Comparison of ENCODE assay signal across 8 mouse cellular contexts in genomic region chr9:108578545-108579343, GRCm38 (mm10). TPM values are rescaled to one million over a fixed set of nuclear protein-coding genes. Genes with fewer than 3 reads are reported as not detected.
DNase-seq lines count a peak whose midpoint lies in the region; ATAC-seq lines count a peak whose summit lies in the region.

Gene Wdr6 (minus strand): TSS chr9:108578739.

- H3K36me3 ChIP-seq in hindbrain, embryonic 11.5 days (ENCODE audit: control insufficient read depth, insufficient read depth, low read length): peaks cover 4% of the 10 kb centered on the region

- peaks cover 11% of the 10 kb centered on the region; the same call in 1 of the 2 replicates for H3K4me1 ChIP-seq in hindbrain, embryonic 11.5 days (replicated peaks; ENCODE audit: control insufficient read depth, insufficient read depth, low read length)

- ATAC-seq in hindbrain, embryonic 11.5 days (ENCODE audit: low FRiP score): peak; percentile 96

- no peaks in the 10 kb centered on the region for H3K27me3 ChIP-seq in hindbrain, embryonic 11.5 days (ENCODE audit: control insufficient read depth, insufficient read depth, low read length)

- peak within 1 kb of the TSS; percentile 95 for H3K27ac ChIP-seq in hindbrain, embryonic 11.5 days (ENCODE audit: low read depth, low read length)

- H3K9me3 ChIP-seq in hindbrain, embryonic 11.5 days (ENCODE audit: control insufficient read depth, low read length): no peaks in the 10 kb centered on the region

- H3K9ac ChIP-seq in hindbrain, embryonic 11.5 days (ENCODE audit: low read depth, low read length): peak within 1 kb of the TSS; percentile 84

- H3K4me2 ChIP-seq in hindbrain, embryonic 11.5 days (replicated peaks; ENCODE audit: low read depth, low read length): peak within 1 kb of the TSS; percentile 71

- WGBS in hindbrain, embryonic 11.5 days: 5% methylated on average over 51 of the region's 51 CpGs

- peak; percentile 96 for DNase-seq in Muller cell, postnatal 12 days (ENCODE audit: inconsistent ontology term)
- peak; percentile 96 for DNase-seq in cerebellum, adult 9-11 months
- DNase-seq in frontal cortex, adult 2 months (ENCODE audit: extremely low spot score in 1 of 2, low spot score in 1 of 2): peak; percentile 89 to 90
- DNase-seq in hindbrain, embryonic 11.5 days (ENCODE audit: low spot score): peak; percentile 93
- peak; percentile 92 to 93 for DNase-seq in layer of hippocampus, postnatal 10 days (ENCODE audit: low spot score in 2 of 2)
- DNase-seq in lung, postnatal 10 days: peak; percentile 96
- peak; percentile 93 for DNase-seq in retina, adult 2 months (ENCODE audit: low read depth, low spot score)
- peak; percentile 89 to 96 for DNase-seq in thymus, postnatal 36 days

- H3K4me3 ChIP-seq in hindbrain, embryonic 11.5 days (ENCODE audit: low read depth, low read length): peak within 1 kb of the TSS; percentile 82

RNA-seq across cellular contexts. Expression of gene Wdr6, which starts in this region (rescaled TPM):
- 114 and 138 TPM in 2 replicates for polyA plus RNA-seq in frontal cortex, adult 2 months (2012; rRNA removed)
- polyA plus RNA-seq in hindbrain, embryonic 11.5 days (2014; fragmentation: Nextera tagmentation; extraction: Ambion mirVana): 114 and 124 TPM in 2 replicates
- 100 to 1,000 TPM; 239 to 247 TPM for total RNA-seq in layer of hippocampus, postnatal 10 days (2021)

Comparison
In these comparisons a context has a peak if more than half of its experiments do, and no peak if none do; other contexts are left out.
1. Peak in every context shown above with its lines: DNase-seq, ATAC-seq, H3K4me3 ChIP-seq and H3K27ac ChIP-seq.